Mouse (Mus musculus) kidney, postnatal 14 days (tissue): ENCODE data around the gene Zfp879.

Source experiments
- DNase-seq: peaks from one replicate; pipeline ENCODE4 v3.0.0; 2022; ENCODE audit warnings: mixed read lengths

The Zfp879 gene

GRCm38 (mm10) chr11:50841023-50841735, at the start of gene Zfp879:
Gene Zfp879 (minus strand): TSS chr11:50841552.
- peak; percentile 96 for DNase-seq

GRCm38 (mm10) chr11:50887390-50888128, 46.2 kb upstream of the Zfp879 start, which contains the start of gene Zfp454:
Gene Zfp454 (minus strand): TSS chr11:50887651.
- DNase-seq, result peak; percentile 94

DNA sequence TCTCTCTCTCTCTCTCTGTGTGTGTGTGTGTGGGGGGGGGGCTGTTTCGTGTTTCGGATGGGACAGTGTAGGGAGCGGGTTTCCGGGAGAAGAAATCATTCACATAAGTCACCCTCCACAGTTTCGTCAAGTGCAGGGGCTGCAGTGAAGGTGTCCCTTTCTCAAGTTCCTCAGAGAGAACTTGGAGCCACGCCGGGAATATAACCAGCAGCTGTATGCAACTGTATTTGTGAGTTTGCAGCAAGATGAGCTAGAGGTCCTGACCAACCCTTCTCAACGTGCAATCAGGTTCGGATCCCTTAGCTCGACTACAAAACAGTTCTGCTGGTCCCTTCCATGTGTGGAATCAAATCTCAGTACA, 45.6 kb upstream of the Zfp879 start:
- no peak for DNase-seq

DNA sequence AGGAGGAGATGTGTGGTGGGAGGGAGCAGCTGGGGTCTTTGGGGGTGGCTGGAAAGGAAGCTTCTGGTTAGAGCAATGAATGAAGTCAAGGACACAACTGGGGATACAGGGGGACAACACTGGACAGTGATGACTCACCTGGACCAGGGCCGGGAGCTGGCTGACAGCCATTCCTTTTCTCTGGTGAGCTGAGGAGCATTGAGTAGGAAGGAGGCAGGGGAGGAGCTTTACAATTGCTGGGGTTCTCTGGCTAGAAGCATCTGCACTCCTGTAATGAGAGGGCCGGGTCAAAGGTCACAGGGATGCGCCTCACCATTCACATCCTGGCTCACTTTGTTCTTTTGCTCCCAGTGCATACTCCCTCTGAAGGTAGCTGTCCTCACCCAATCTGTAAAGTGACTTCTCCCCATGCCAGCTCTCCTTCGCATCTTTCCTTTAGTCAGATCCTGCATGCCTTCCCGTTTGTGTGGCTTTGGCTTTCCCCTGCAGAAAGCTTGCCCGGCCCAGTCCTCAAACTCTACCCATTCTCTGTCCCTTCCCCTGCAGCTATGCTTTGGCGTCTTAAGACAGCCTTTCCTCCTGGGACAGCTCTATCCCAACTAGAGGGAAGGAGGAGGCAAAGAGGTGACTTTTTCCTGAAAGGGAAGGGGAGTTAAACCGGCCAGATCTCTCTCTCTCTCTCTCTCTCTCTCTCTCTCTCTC, 45.0 kb upstream of the Zfp879 start:
- DNase-seq, result peak; percentile 4

GRCm38 (mm10) chr11:50883756-50884155, 42.4 kb upstream of the Zfp879 start:
- no peak for DNase-seq

GRCm38 (mm10) chr11:50878641-50879040, 37.3 kb upstream of the Zfp879 start:
- no peak for DNase-seq

GRCm38 (mm10) chr11:50850989-50851601, 9.7 kb upstream of the Zfp879 start:
- DNase-seq, result peak; percentile 19

DNA sequence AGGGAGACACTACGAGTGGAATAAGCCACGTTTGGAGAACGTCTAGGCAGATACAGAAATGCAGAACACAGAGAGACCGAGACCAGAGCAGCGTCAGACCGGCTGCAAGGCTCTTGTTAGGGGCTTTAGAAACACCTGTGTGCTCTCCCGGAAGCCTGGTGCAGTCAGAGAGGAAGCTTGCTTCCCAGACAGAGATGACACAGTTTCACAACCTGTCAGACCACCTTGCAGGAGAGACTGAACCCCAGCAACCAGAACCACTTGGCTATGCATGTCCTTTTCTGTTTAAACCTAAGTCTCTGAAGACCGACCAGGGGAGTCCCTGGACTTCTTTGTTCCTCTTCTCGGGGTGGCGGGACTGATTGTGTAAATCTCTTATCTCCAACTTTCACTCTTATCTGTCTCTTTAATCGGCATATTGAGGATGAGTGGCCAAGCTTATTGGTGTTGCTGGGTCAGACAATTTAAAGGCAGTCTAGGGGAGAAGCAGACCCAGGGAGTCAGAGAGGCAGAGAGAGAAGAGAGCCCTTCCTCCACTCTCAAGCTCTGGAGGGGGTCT, 8.9 kb upstream of the Zfp879 start, which contains the start of gene Grm6:
Grm6 (plus strand) TSS at position 509 of the 559 bp plus-strand sequence.
- DNase-seq, result no peak

DNA sequence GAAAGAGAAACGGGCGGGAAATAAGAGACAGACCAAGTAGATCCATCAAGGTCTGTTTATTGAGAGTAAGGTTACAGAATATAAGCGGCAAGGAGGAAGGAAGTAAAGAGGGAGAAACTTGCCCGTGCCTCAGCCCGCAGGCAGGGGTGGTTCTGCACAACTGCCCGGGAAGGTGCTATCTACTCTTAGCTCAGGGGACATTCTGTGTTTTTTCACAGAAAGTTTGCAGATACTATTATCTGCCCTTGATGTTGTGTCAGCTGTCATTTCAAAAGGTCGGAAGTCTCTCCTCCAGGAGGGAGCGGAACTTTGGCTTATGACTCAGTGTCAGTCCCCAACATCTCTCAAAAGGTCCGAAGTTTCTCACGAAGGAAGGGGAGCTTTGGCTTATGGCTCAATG, 8.0 kb upstream of the Zfp879 start:
- DNase-seq, result no peak

DNA sequence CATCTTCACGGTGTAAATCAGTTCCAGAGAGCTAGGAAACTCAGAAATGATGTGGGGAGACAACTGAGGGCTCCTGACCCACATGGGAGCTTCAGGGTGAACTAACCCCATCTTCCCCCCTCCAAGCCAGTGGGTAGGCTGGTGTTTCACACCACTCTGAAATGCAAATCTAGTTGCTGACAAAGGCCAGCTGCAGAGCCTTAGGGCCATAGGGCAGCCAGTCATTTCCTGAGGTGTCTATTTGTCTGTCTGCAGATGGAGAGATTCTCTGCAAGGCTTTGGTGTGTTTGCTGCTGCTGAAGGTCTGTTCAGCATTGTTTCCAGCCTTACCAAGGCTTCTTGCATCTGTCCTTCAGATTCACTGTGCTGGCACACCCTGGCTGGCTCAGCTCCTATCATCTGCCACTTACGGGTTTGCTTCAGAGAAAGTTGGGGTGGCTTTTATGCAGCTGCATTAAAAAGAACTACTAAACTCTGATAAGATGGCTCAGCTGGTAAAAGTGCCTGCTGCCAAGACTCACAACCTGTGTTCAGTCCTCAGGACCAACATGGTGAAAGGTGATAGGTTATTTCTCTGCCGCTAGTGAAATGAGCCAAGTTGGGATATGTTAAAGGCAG, 7.3 kb upstream of the Zfp879 start:
- DNase-seq, result no peak

GRCm38 (mm10) chr11:50847047-50847446, 5.7 kb upstream of the Zfp879 start:
- DNase-seq, result no peak

- DNase-seq, result no peak
Observed at GRCm38 (mm10) chr11:50845951-50846350, 4.6 kb upstream of the Zfp879 start.

GRCm38 (mm10) chr11:50835727-50836126, 5.6 kb downstream of the Zfp879 start:
- DNase-seq, result no peak

DNA sequence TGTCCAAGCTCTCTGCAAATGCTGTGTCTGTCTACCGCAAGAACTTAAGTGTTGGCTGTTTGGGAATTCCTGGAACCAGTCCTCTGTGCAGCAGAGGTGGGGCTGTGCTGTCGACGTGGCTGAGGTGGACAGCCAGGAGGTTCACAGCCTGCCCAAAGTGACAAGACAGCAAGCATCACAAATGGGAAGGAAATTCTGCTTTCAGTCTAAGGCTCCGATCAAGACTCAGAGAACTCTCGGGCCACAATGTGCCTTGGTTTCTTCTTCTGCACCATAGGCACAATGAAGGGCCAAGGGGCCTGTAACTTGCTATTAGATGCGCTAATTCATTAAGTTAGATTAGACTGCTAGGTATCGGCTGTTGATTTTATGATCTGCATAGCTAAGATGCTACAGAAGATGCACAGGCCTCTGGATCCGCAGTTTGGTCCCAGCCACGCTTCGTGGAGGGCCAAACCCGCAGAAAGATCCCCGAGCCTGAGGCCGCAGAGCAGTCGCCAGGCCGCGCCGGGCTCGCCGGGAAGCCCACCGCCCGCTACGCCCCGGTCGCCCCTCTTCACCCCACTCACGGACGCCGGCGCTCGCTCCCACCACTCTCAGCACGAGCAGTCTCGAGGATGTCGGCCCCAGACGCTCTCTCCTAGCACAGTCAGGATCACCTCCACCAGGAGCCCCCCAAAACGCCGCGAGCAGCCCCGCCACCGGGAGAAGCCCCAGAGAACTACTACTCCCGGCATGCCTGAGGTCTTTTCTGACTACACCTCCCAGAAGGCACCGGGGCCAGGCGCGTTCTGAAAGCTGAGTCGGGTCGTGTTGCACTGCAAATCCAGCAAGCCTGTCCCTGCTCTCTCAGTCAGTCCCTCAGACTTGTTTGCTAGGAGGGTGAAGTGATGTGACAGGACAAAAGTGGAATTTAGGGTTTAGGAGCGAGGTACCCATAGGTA, 14.1 kb downstream of the Zfp879 start, which contains the start of gene Zfp354c:
Zfp354c (minus strand) TSS at position 715 of the 944 bp plus-strand sequence.
- peak; percentile 88 for DNase-seq

DNA sequence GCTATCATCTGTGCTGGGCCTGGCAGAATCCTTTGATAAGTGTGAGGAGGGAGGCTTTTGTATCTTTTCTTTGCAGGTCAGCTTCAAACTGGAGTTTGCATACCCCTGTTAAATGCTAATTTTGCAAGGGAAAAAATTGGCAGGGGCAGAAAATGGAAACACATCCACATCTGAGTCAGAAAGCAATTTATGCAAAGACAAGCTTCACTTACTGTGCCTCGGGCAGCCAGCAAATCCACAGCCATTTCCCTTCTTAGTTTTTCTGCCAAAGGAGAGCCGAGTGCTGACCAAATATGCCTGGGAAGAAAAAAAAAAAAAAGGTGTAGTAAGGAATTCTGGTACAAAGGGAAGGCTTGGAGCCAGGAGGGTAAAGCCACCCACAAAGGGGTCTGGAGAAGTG, 15.1 kb downstream of the Zfp879 start:
- DNase-seq, result peak; percentile 18

GRCm38 (mm10) chr11:50814233-50814632, 27.1 kb downstream of the Zfp879 start:
- no peak for DNase-seq

DNA sequence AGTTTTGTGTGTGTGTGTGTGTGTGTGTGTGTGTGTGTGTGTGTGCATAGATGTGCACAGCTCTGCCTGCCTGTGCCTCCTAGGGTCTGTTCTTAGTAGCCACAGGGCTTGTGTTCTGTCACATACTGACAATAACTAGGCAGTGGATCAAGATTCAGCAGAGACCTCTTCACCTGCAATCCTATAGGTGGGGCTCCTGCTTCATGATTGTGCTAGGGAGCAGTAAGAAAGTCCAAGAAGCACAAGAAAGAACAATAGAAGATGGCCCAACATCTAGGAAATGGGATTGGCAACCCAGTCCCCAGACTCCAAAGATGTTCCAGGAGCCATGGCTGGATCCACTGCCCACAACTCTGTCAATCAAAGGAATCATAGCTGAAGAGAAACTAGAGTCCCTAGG, 42.5 kb downstream of the Zfp879 start:
- no peak for DNase-seq

DNA sequence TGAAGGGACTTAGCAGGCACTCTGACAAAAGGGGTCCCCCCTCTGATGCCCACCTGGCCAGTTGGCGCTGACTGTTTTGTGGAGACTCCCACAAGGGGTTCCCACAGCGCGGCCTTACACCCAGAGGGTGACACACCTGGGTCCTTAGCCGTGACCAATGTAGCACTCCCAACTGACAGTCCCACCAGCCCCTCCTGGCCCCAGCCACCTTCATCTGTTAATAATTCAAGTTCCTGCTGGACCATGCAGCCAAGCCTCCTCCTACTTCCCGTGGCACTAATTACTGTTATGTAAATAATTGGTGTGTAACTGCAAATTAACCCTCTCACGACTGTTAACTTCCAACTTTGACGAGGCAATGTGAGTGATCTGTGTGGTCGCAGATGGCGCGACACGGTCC, 43.7 kb downstream of the Zfp879 start:
- no peak for DNase-seq
